Comparison of ENCODE assay signal across 23 mouse cellular contexts in the genomic region with DNA sequence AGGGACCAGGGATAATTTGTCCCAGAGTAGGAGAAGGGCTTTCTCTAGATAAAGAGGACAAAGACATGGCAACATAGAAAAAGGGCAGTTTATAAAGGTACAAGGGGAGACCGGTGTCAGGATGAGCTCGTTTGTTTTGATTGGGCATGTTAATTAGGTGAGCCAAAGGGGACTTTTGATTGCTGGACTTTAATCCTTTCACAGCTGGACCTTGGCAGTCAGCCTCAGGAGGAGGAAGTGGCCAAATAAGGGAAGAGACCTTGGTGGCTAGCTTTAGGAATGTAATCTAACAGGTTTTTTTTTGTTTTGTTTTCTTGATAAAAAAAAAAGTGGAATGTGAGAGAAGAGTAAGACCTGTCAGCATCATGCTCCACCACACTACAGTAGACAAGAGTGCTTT.
DNase-seq lines count a peak whose midpoint lies in the region; ATAC-seq and TF ChIP-seq lines count a peak whose summit lies in the region.
"Had no signal": no experiment of that assay in that cellular context is flagged by ENCODE, and none has a peak within 500 bp of the region (broad histone marks: within the 10 kb centered on the region; RNA-seq: fewer than 3 reads in every experiment).

No protein-coding gene starts in this region.

- no peak overlapping the region for H3K4me2 ChIP-seq in forebrain, embryonic 16.5 days (ENCODE audit: low read length)
- H3K4me2 ChIP-seq: embryonic facial prominence, embryonic 12.5 days; hindbrain, embryonic 15.5 days; limb, embryonic 13.5 days; liver, embryonic 15.5 days; midbrain, embryonic 11.5 days; neural tube, embryonic 13.5 days had no signal

- DNase-seq in adrenal gland, adult 2 months, result peak; percentile 17
- no peak for DNase-seq in adrenal gland, postnatal 4 days (ENCODE audit: low spot score in 2 of 2)
- peak; percentile 8 for DNase-seq in heart, postnatal 4 days
- DNase-seq in heart, adult 2 months, result no peak
- peak; percentile 5 for DNase-seq in lung, postnatal 10 days
- no peak for DNase-seq in lung, postnatal 4 days
- peak; percentile 62 for DNase-seq in testis, postnatal 10 days (ENCODE audit: low spot score)
- DNase-seq: cerebellum, postnatal 36 days; forebrain, postnatal 0 days; gastrocnemius, adult 2 months; layer of hippocampus, adult 9-11 months; lung, postnatal 36 days; retina, postnatal 1 day; right cerebral cortex, postnatal 4 days; thymus, postnatal 36 days had no signal

- no peaks in the 10 kb centered on the region for H3K27me3 ChIP-seq in heart, adult 2 months (ENCODE audit: control insufficient read depth, insufficient read depth, low read length)
- H3K27me3 ChIP-seq in forebrain, embryonic 16.5 days (replicated peaks; ENCODE audit: control insufficient read depth, insufficient read depth, low read length), result no peaks in the 10 kb centered on the region
- H3K27me3 ChIP-seq: embryonic facial prominence, embryonic 12.5 days; hindbrain, embryonic 15.5 days; limb, embryonic 13.5 days; liver, embryonic 15.5 days; neural tube, embryonic 13.5 days had no signal

- no peak overlapping the region for H3K4me3 ChIP-seq in heart, adult 2 months
- H3K4me3 ChIP-seq in forebrain, embryonic 16.5 days (replicated peaks; ENCODE audit: low read length), result no peak overlapping the region
- H3K4me3 ChIP-seq: embryonic facial prominence, embryonic 12.5 days; gastrocnemius, adult 2 months; hindbrain, embryonic 15.5 days; limb, embryonic 13.5 days; liver, embryonic 15.5 days; neural tube, embryonic 13.5 days had no signal

- TF ChIP-seq POLR2A in heart, adult 2 months (IDR thresholded peaks at IDR 0.05; ENCODE audit: insufficient read depth, low read depth, low read length), result no peak

- intact Hi-C loops in heart, adult 2 months (cut with DNase I), result no loop called here

- H3K9me3 ChIP-seq in forebrain, embryonic 16.5 days (ENCODE audit: control insufficient read depth, low read length), result no peaks in the 10 kb centered on the region
- H3K9me3 ChIP-seq: embryonic facial prominence, embryonic 12.5 days; hindbrain, embryonic 15.5 days; limb, embryonic 13.5 days; liver, embryonic 15.5 days; neural tube, embryonic 13.5 days had no signal

- no peaks in the 10 kb centered on the region for H3K36me3 ChIP-seq in heart, adult 2 months (ENCODE audit: control insufficient read depth, insufficient read depth, low read length)
- H3K36me3 ChIP-seq in forebrain, embryonic 16.5 days (ENCODE audit: control insufficient read depth, insufficient read depth), result no peaks in the 10 kb centered on the region
- H3K36me3 ChIP-seq: embryonic facial prominence, embryonic 12.5 days; hindbrain, embryonic 15.5 days; limb, embryonic 13.5 days; liver, embryonic 15.5 days; neural tube, embryonic 13.5 days had no signal

- TF ChIP-seq EP300 in heart, adult 2 months (IDR thresholded peaks at IDR 0.05; ENCODE audit: insufficient read depth, low read depth, low read length), result no peak

- H3K4me1 ChIP-seq in heart, adult 2 months (ENCODE audit: control insufficient read depth, insufficient read depth, low read length), result no peaks in the 10 kb centered on the region
- H3K4me1 ChIP-seq in forebrain, embryonic 16.5 days (replicated peaks; ENCODE audit: control insufficient read depth, insufficient read depth, low read length), result no peaks in the 10 kb centered on the region
- H3K4me1 ChIP-seq: embryonic facial prominence, embryonic 12.5 days; hindbrain, embryonic 15.5 days; limb, embryonic 13.5 days; liver, embryonic 15.5 days had no signal

- H3K79me2 ChIP-seq in heart, adult 2 months (replicated peaks; ENCODE audit: control insufficient read depth, insufficient read depth, low read length), result no peaks in the 10 kb centered on the region

- ATAC-seq in forebrain, embryonic 16.5 days, result no peak
- ATAC-seq: forebrain, postnatal 0 days; intestine, embryonic 16.5 days had no signal

- no peak for TF ChIP-seq CTCF in heart, adult 2 months (IDR thresholded peaks at IDR 0.05)

- WGBS in heart, adult 2 months, result 6% methylated on average over 2 of the region's 2 CpGs
- 2% methylated on average over 2 of the region's 2 CpGs for WGBS in forebrain, embryonic 16.5 days

- H3K9ac ChIP-seq in heart, adult 2 months (ENCODE audit: low read depth, low read length), result no peak overlapping the region
- H3K9ac ChIP-seq in forebrain, embryonic 16.5 days (replicated peaks; ENCODE audit: low read depth, low read length), result no peak overlapping the region
- H3K9ac ChIP-seq: embryonic facial prominence, embryonic 12.5 days; forebrain, postnatal 0 days; hindbrain, embryonic 15.5 days; limb, embryonic 13.5 days; liver, embryonic 15.5 days; neural tube, embryonic 13.5 days had no signal

- no peak overlapping the region for H3K27ac ChIP-seq in heart, adult 2 months
- no peak overlapping the region for H3K27ac ChIP-seq in forebrain, embryonic 16.5 days (ENCODE audit: low read length)
- H3K27ac ChIP-seq: embryonic facial prominence, embryonic 12.5 days; gastrocnemius, adult 2 months; hindbrain, embryonic 15.5 days; limb, embryonic 13.5 days; liver, embryonic 15.5 days; neural tube, embryonic 13.5 days had no signal

Comparison
In these comparisons a context has a peak if more than half of its experiments do, and no peak if none do; other contexts are left out.
1. DNase-seq: peak in adrenal gland, adult 2 months (single experiment), heart, postnatal 4 days (single experiment), lung, postnatal 10 days (single experiment) and testis, postnatal 10 days (single experiment); none in adrenal gland, postnatal 4 days (0 of 2), heart, adult 2 months (0 of 2) and lung, postnatal 4 days (0 of 2).